Mouse (Mus musculus): ENCODE data around the gene Klhdc8a.
A peak's percentile ranks its signal among the peaks of the same experiment; 100 is the strongest.
"Not testable (repeated sequence)": the region's sequence is repeated elsewhere in the genome, so short reads cannot be mapped to it uniquely, and the experiment has no call there.

Klhdc8a gene

GRCm38 (mm10) chr1:132345514-132345913, 47.1 kb downstream of the Klhdc8a start:
- no peak for DNase-seq (ENCODE audit: low spot score)

GRCm38 (mm10) chr1:132346134-132346851, 47.9 kb downstream of the Klhdc8a start:
- DNase-seq (ENCODE audit: low spot score): no peak

GRCm38 (mm10) chr1:132346951-132347350, 48.5 kb downstream of the Klhdc8a start:
- no peak for DNase-seq (ENCODE audit: low spot score)

DNA sequence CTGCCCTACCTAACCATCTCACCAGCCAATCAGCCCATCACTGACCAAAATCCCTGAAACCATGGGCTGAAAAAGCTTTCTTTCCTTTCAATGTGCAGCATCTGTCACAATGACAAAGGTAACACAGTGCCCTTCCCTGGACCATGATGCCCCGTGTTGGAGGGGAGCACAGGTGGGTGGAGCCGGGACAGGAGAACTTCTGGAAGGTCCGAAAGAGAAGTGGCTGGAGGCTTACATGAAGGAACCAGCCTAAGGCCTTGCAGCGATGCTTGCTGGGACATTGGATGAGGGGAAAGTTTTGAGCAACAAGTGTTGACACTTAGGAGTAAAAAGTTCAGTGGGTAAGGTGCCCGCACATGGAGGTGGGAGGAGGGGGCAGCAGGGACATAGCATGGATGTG, 50.0 kb downstream of the Klhdc8a start:
- DNase-seq (ENCODE audit: low spot score): no peak

DNA sequence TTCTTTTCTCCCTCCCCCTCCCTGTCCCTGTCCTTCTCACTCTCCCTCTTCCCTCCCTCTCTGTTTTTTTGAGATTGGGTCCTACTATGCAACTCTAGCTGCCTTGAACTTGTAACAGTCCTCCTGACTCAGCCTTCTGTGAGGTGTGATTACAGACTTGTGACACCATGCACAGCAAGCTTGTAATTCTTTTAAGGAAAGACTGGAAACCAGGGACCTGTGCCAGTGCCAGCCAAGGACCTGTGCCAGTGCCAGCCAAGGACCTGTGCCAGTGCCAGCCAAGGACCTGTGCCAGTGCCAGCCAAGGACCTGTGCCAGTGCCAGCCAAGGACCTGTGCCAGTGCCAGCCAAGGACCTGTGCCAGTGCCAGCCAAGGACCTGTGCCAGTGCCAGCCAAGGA, 50.6 kb downstream of the Klhdc8a start:
- not testable (repeated sequence) for DNase-seq (ENCODE audit: low spot score)

- not testable (repeated sequence) for DNase-seq (ENCODE audit: low spot score)
Measured at GRCm38 (mm10) chr1:132349601-132350000, 51.2 kb downstream of the Klhdc8a start.

- DNase-seq (ENCODE audit: low spot score): no peak
Measured at GRCm38 (mm10) chr1:132351058-132351457, 52.6 kb downstream of the Klhdc8a start.

- no peak for DNase-seq (ENCODE audit: low spot score)
Measured at GRCm38 (mm10) chr1:132353389-132353788, 55.0 kb downstream of the Klhdc8a start.

DNA sequence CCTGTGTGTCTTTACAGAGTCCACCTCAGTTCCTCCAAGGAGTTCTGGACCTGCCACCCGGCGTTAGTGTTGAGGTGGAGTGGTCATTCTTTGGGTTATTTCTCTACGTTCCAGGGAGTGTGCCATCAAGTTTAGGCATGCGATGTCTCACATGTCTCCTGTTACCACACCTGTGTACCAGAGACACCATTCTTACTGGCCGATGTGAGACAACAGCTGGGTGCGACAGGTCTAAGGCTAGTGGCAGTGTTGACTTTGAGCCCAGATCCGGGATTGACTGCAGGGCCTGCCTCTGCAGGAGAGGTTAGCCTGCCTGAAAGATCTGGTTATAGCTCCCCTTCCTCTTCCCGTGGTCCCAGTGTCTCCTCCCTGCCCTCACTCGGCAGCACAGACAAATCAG, 55.8 kb downstream of the Klhdc8a start:
- no peak for DNase-seq (ENCODE audit: low spot score)

DNA sequence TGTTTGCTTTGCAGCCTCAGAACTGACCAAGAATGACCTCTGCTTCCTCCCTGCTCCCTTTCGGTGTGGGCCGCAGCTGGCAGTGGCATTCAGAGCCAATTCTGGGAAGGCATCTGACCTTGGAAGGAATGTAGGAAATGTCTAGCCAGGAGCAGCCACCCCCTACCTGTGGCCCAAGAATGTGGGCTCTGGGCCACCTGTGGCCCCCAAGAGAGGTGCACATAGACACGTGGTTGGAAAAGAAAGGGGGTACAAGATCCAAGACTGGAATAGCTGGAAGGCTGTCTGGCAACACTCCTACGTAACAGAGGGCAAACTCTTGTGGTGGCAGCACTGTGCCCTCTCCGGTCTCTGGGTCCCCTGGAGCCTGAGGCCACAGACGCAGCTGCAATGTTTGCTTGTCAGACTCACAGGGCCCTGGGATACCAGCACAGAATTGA, 56.8 kb downstream of the Klhdc8a start:
- no peak for DNase-seq (ENCODE audit: low spot score)

GRCm38 (mm10) chr1:132355841-132356242, 57.4 kb downstream of the Klhdc8a start:
- DNase-seq (ENCODE audit: low spot score): peak; percentile 89

DNA sequence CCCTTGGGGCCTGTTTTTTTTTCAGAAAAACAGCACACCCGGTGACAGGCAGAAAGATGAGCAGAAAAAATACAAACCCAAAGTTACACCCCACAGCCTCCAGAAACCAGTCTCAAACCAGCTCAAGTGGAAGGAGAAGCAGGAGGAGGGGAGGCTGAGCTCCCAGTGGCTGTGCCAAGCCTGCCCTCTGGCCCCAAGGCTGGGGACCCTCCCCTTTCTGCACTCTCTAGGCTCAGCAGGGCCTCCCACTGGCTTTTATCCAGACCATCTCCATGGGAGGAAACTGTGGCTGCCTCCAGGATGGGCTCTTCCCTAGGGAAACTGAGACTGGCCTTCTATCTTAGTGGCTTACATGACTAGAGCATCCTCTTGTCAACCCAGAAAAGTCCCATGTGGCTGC, 58.4 kb downstream of the Klhdc8a start:
- no peak for DNase-seq (ENCODE audit: low spot score)
